Mouse (Mus musculus) C2C12 (cell line): ENCODE measurements around the gene Col3a1.

Experiments used
- CTCF ChIP-seq: IDR thresholded peaks from one replicate; pipeline ENCODE4 v1.5.1; 2011; ENCODE audit not compliant: control insufficient read depth, insufficient read depth, insufficient read length
- MAX ChIP-seq: IDR thresholded peaks from one replicate; pipeline ENCODE4 v1.6.1; 2011; ENCODE audit warnings: mild to moderate bottlenecking, control low read depth
- MYOD1 ChIP-seq: IDR thresholded peaks from one replicate; pipeline ENCODE4 v1.6.1; 2011; ENCODE audit warnings: low read depth; ENCODE audit not compliant: control insufficient read depth, insufficient read length
- MYOG ChIP-seq: IDR thresholded peaks from one replicate; pipeline ENCODE4 v1.6.1; 2011; ENCODE audit not compliant: control insufficient read depth, insufficient read length; ENCODE audit errors: extremely low read depth
- USF1 ChIP-seq: IDR thresholded peaks from one replicate; pipeline ENCODE4 v1.6.1; 2011; ENCODE audit warnings: low read depth, mild to moderate bottlenecking, control low read depth, moderate library complexity

GRCm38 (mm10) chr1:45313696-45314295 is 2.5 kb downstream of the Col3a1 start:
- TF ChIP-seq MYOD1 (no peak), CTCF (peak; percentile 14), USF1 (no peak), MAX (peak; percentile 94), MYOG (no peak)
